Mouse (Mus musculus): ENCODE results near the gene Nags. TPM values are rescaled to one million over a fixed set of nuclear protein-coding genes. Genes with fewer than 3 reads are reported as not detected.

Nags gene
- polyA plus RNA-seq (2017; shearing (Covaris generic)) = not detected

GRCm38 (mm10) chr11:102145471-102146001 is at the start of gene Nags:
Gene Nags, plus strand, starts transcription at chr11:102145513.

DNA sequence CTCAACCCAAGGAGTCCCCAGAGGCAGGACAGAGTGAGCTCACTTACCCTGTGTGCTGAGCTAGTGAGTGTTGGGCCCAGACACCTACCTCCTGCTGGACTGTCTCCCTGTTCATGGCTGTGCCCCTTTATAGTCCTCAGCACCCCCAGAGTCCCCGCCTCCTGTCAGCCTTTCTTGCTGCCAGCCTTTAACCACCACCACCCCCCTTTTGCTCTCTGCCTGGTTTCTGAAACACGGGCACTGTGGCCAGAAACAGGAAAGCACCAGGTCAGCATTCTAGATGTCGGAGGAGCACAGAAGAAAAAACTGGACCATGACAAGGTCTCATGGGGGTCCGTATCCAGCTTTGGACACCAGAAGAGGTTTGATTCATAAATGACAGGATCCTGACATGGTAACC is 44.1 kb upstream of the Nags start, which contains the start of gene Ppy:
Ppy (minus strand) TSS at position 101 of the 400 bp plus-strand sequence.

DNA sequence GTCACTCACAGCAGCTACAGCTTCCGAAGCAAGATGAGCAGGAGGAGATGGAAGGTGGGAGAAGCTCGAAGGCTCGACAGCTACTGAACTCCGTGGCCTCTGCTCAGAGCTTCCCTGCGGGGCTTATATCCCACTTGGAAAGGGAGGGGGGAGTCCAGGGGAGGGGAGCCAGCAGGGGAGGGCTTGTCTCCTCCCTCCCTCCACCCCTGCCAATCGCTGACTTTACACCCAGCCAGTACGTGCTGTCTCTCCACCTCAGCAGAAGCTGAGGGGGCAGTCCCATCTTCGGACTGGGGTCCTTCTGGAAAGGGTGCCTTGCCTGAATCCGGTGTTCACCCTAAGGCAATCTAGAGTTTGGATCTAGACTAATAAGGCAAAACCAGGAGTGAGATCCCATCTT is 37.6 kb upstream of the Nags start, which contains the start of gene Pyy:
Pyy (minus strand) TSS at position 101 of the 400 bp plus-strand sequence.

DNA sequence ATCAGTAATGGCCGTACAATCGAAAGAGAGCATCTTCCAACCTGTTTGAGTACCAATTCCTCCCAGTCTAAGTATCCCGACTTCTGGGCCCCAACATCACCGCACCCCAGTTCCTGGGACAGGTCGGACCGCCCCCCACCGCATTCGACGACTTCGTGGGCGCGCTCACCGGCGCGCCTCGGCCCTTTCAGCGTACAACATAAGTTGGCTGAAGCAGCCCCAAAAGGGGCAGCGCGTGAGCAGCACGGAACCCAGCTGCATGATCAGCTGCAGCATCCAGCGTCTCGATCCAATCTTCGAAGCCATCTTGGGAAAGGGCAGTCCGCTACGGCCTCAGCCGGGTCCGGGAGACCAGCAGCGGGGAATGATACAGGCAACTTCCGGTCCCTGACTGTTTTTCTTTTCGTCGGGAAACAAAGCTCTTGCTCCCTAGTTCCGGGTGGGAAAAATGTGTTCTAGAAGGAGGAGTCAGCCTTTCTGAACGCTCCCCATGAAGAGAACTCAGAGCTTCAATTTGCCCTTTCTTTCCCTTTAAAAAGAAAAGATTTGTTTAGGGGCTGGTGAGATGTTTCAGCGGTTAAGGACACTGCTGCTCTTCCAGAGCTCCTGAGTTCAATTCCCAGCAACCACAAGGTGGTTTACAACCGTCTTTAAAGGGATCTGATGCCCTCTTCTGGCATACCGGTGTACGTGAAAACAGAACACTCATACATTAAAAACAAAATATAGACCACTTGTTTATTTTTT is 10.9 kb downstream of the Nags start, which contains the start of gene Tmem101:
Tmem101 (minus strand) TSS at position 366 of the 747 bp plus-strand sequence.

DNA sequence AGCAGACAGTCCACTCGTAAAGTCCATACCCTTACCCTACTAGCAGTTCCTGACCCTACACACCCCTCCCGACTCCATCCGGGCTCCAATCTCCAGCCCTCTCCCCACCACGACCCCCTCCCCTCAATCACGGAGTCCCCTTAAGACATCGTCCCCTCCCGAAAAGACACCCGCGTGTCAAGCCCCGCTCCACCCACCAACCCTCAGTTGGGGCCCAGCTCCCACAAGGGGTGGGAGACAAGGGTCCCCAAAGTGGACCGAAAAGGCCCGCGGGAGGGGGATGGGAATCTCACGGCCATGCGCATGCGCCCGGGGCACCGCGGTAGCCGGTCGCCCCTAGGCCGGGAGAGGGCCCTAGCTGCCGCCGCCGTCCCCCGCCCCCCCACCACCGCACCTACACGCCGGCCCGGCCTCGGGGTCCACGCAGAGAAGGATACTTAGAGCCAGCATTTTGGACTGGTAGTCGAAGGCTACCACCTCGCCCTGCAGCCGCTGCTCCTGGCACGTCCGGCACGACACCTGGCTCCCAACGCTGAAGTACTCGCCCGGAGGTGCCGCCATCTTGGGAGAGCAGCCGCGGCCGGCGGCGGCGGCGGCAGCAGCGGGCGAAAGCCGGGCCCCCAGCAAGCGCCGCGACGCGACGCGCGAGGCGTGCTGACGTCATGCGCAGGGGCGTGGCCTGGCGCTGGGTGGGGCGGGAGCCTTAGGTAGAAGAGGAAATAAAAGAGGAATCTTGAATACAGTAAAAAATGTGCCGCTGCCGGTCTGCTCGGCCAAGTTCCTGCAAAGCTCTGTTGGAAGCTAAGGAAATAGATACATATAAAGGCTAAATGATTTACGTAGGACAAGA is 39.6 kb downstream of the Nags start, which contains the start of gene Lsm12:
Lsm12 (minus strand) TSS at position 651 of the 850 bp plus-strand sequence.

DNA sequence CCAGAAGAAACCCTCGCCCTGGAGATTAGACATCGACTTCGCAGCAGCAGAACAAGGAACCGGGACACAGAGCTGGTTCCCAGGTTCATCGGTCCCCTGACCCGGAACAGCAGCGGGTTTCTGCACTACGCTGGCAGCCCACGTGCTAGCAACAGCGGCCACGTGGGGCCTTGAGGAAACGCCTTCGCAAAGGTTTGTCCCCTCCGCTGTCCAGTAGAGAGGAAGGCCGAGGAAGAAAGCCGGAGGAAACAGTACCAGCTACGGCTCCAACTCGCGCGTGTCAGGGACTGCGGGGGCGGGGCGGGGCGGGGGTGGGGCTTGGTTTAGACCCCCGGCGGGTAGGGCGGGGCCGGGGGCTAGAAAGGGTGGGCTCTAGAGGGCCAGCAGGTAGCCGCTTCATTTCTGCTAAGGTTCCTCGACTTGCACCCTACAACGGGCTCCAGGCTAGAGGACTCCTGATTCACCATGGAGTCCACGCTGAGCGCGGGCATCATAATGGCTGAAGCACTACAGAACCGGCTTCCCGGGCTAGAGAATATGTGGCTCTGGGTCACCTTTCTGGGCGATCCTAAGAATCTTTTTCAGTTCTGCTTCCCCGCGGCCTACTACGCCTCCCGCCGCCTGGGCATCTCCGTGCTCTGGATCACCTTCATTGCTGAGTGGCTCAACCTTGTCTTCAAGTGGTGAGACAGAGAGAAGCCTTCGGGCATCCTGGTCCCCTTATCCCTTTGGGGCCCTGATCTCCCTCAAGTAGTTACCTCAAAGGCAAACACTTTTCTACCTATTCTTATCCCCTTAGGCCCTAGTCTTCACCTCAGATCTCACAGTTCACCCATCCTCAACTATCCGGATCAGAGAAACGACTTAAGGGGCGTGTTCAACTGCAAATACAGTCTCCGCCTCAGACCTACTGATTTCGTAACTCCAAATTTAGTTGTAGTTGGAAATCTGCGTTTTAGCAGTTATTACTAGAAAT is 44.4 kb downstream of the Nags start, which contains the start of gene G6pc3:
G6pc3 (plus strand) TSS at position 160 of the 976 bp plus-strand sequence.

Other genes starting within 250 kb of the Nags start
- gene Sost, start 178.5 kb upstream of the Nags start, polyA plus RNA-seq (2017; shearing (Covaris generic)) = not detected
- not detected for gene Cfap97d1, start 161.2 kb upstream of the Nags start, polyA plus RNA-seq (2017; shearing (Covaris generic))
- not detected for gene Dusp3, start 158.5 kb upstream of the Nags start, polyA plus RNA-seq (2017; shearing (Covaris generic))
- gene Mpp3, start 117.1 kb upstream of the Nags start, polyA plus RNA-seq (2017; shearing (Covaris generic)) = 0.12 TPM
- not detected for gene Cd300lg, start 104.0 kb upstream of the Nags start, polyA plus RNA-seq (2017; shearing (Covaris generic))
- 0.80 TPM for gene Mpp2, start 57.0 kb upstream of the Nags start, polyA plus RNA-seq (2017; shearing (Covaris generic))
- gene Ppy, start 44.2 kb upstream of the Nags start, polyA plus RNA-seq (2017; shearing (Covaris generic)) = not detected
- gene Pyy, start 37.7 kb upstream of the Nags start, polyA plus RNA-seq (2017; shearing (Covaris generic)) = not detected
- gene Tmem101, start 10.9 kb downstream of the Nags start, polyA plus RNA-seq (2017; shearing (Covaris generic)) = 3.7 TPM
- 106 TPM for gene Lsm12, start 39.8 kb downstream of the Nags start, polyA plus RNA-seq (2017; shearing (Covaris generic))
- gene G6pc3, start 44.1 kb downstream of the Nags start, polyA plus RNA-seq (2017; shearing (Covaris generic)) = 28.8 TPM
- gene Hdac5, start 84.7 kb downstream of the Nags start, polyA plus RNA-seq (2017; shearing (Covaris generic)) = 77.9 TPM
- gene BC030867, start 103.4 kb downstream of the Nags start, polyA plus RNA-seq (2017; shearing (Covaris generic)) = not detected
- not detected for gene Asb16, start 123.2 kb downstream of the Nags start, polyA plus RNA-seq (2017; shearing (Covaris generic))
- 48.9 TPM for gene Tmub2, start 139.4 kb downstream of the Nags start, polyA plus RNA-seq (2017; shearing (Covaris generic))
- gene Atxn7l3, start 151.1 kb downstream of the Nags start, polyA plus RNA-seq (2017; shearing (Covaris generic)) = 21.2 TPM
- 118 TPM for gene Ubtf, start 174.2 kb downstream of the Nags start, polyA plus RNA-seq (2017; shearing (Covaris generic))
- gene Slc4a1, start 220.7 kb downstream of the Nags start, polyA plus RNA-seq (2017; shearing (Covaris generic)) = not detected
- gene Rundc3a, start 247.9 kb downstream of the Nags start, polyA plus RNA-seq (2017; shearing (Covaris generic)) = 4.2 TPM